Mouse (Mus musculus): ENCODE measurements around the gene Nxn. TPM values are rescaled to one million over a fixed set of nuclear protein-coding genes. Genes with fewer than 3 reads are reported as not detected.
"Not testable (repeated sequence)": the region's sequence is repeated elsewhere in the genome, so short reads cannot be mapped to it uniquely, and the experiment has no call there.

The Nxn gene
- polyA plus RNA-seq, 1 experiment = 0.35 TPM

DNA sequence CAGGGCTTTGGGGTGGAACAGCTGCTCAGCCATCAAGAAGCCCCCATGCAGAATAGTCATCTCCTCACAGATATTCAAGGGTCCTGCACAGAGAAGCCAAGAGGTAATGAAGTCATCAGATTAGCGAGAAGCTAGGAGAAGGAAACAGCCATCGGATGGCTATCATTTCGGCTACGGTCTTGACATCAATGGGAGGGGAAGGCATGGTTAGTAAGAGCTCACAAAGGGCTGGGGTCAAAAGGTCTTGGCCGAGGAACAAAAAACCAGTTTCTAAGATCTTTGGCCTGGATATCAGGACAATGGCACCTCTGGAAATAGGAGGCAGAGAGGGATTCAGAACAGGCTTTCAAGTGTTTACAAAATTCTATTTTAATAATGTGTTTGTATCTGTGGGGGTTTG lies 185.1 kb downstream of the Nxn start:
- H3K4me3 ChIP-seq (ENCODE audit: insufficient read depth, low read length) = no peak overlapping the region
- no peak overlapping the region for H3K27ac ChIP-seq (ENCODE audit: insufficient read depth, low read depth, low read length)
- H3K4me1 ChIP-seq (ENCODE audit: control insufficient read depth, insufficient read depth, low read length) = peaks cover 14% of the 10 kb centered on the region
- TF ChIP-seq CTCF (IDR thresholded peaks at IDR 0.05; ENCODE audit: low read depth, low read length) (no peak), POLR2A (IDR thresholded peaks at IDR 0.05; ENCODE audit: borderline replicate concordance, low read depth, low read length) (no peak)

DNA sequence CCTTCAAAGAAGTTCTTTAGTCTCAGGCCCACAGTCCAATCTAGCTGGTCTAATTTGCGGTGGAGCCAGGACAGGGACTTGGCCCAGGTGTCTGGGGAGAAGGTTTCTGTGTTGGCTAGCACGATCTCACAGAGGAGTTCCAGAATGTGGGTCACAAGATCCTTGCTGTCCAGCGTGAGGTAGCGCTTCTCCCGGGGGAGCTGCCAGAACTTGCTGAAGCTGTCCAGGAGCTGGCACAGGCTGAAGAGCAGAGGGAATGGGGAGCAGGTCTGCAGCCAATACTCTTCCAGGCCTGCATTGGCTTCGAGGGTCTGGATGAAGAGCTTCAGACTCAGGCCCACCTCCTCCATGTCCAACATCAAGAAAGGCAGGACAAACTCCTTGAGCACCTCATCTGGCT lies 187.3 kb downstream of the Nxn start:
- H3K27ac ChIP-seq (ENCODE audit: insufficient read depth, low read depth, low read length); H3K4me3 ChIP-seq (ENCODE audit: insufficient read depth, low read length): not testable (repeated sequence)
- H3K4me1 ChIP-seq (ENCODE audit: control insufficient read depth, insufficient read depth, low read length) = peaks cover 14% of the 10 kb centered on the region

DNA sequence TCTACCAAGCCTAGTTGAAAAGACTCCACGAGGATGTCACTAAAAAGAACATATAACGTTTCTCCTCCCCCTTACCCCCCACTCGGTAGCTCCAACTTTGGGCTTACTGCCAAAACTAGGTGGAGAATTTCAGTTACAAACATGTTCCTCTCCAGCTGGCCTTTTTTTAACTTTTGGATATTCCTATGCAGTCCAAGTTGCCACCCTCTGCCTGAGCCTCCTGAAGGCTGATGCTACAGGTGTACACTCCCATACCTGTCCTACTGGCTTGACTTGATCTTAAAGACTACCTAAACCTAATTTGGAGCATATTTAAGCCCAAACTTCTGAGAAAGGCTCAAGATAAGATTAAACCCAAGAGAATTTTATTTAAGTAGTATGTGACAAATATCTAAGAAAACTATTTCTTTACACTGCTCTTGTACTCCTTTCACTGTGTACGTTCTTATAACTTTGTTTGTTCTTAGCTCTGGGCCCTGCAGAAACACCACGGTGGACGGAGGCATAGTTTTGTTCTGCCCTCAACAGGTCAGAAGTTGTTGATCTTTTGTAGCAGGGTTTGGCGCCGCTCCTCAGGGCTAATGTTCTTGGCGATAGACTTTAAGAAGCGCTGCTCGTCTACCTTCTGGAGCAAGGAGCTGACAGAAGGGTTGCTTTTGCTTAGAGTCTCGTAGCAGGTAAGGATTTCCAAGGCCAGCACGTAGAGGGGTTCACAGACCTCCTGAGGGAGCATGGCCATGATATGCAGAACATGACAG lies 188.5 kb downstream of the Nxn start:
- peaks cover 7% of the 10 kb centered on the region for H3K4me1 ChIP-seq (ENCODE audit: control insufficient read depth, insufficient read depth, low read length)
- no peak overlapping the region for H3K27ac ChIP-seq (ENCODE audit: insufficient read depth, low read depth, low read length)
- no peak overlapping the region for H3K4me3 ChIP-seq (ENCODE audit: insufficient read depth, low read length)
- TF ChIP-seq CTCF (IDR thresholded peaks at IDR 0.05; ENCODE audit: low read depth, low read length) (no peak), POLR2A (IDR thresholded peaks at IDR 0.05; ENCODE audit: borderline replicate concordance, low read depth, low read length) (no peak)

Other genes with a start within 250 kb of the Nxn start
- gene Vps53, start 219.5 kb downstream of the Nxn start, polyA plus RNA-seq (2012; ENCODE audit: insufficient read depth, insufficient read length, missing spikeins) = 40.7 and 47.9 TPM in 2 replicates
- gene Fam57a, start 219.5 kb downstream of the Nxn start, polyA plus RNA-seq (2012; ENCODE audit: insufficient read depth, insufficient read length, missing spikeins) = 2.1 and 3.8 TPM in 2 replicates
- not detected in 2 replicates for gene Dbil5, start 181.5 kb downstream of the Nxn start, polyA plus RNA-seq (2012; ENCODE audit: insufficient read depth, insufficient read length, missing spikeins)
- 1.6 and 3.2 TPM in 2 replicates for gene Gemin4, start 181.5 kb downstream of the Nxn start, polyA plus RNA-seq (2012; ENCODE audit: insufficient read depth, insufficient read length, missing spikeins)
- 3.2 and 3.4 TPM in 2 replicates for gene Mrm3, start 155.4 kb downstream of the Nxn start, polyA plus RNA-seq (2012; ENCODE audit: insufficient read depth, insufficient read length, missing spikeins)
- 40.0 and 53.4 TPM in 2 replicates for gene Glod4, start 155.4 kb downstream of the Nxn start, polyA plus RNA-seq (2012; ENCODE audit: insufficient read depth, insufficient read length, missing spikeins)
- gene Timm22, start 7.8 kb upstream of the Nxn start, polyA plus RNA-seq (2012; ENCODE audit: insufficient read depth, insufficient read length, missing spikeins) = 15.1 and 15.5 TPM in 2 replicates
- 145 and 158 TPM in 2 replicates for gene Abr, start 223.2 kb upstream of the Nxn start, polyA plus RNA-seq (2012; ENCODE audit: insufficient read depth, insufficient read length, missing spikeins)